Mouse (Mus musculus) heart, adult 8-10 months (tissue): Measurements from ENCODE around the gene Hoxc13. TPM values are rescaled to one million over a fixed set of nuclear protein-coding genes. Genes with fewer than 3 reads are reported as not detected.

Experiments
- DNase-seq: peaks from one replicate; pipeline ENCODE4 v3.0.0; 2022; ENCODE audit warnings: low spot score
- total RNA-seq, 4 experiments: library from RNA; stranded (reverse); gene quantifications; 2 replicates each; pipeline ENCODE4 v1.2.4; 2022

Hoxc13 gene
- total RNA-seq, result not detected

GRCm38 (mm10) chr15:102921053-102922011, at the start of gene Hoxc13:
Hoxc13 (plus strand) TSS chr15:102921103.
- no peak for DNase-seq

DNA sequence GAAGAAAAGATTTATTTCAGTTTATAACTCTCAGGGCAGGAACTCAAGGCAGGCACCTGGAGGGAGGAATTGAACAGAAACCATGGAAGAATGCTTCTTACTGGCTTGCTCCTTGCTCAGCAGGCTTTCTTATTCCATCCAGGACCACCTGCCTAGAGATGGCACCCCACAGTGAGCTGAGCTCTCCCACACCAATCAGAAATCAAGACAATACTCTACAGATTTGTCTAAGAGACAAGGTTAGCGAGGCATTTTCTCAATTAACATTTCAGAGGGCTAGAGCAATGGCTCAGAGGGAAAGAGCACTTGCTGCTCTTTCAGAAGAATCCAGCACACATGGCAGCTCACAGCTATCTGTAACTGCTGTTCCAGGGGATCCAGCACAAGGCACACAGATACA, 35.1 kb upstream of the Hoxc13 start:
- DNase-seq, result no peak

- DNase-seq, result no peak
These were observed 25.8 kb upstream of the Hoxc13 start for GRCm38 (mm10) chr15:102895115-102895514.

DNA sequence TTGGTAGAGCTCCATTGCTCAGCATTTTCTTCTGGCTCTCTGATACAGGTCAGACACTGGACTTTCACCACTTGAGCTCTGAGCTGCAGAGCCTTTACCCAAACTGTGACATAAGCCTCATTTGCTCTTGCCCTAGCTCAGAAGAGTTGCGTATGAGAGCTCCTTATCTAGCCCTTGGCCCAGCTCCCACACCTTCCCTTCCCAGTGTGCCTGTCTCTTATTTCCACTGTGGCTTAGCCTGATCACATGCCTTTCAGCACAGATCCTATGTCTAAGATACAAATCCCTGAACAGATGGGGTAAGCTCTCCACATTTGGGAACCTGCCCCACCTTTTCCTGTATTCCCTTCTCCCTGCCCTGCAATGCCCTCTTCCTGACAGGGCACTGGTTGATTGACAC, 16.0 kb upstream of the Hoxc13 start:
- DNase-seq, result no peak

GRCm38 (mm10) chr15:102909536-102909935, 11.4 kb upstream of the Hoxc13 start:
- DNase-seq, result no peak

DNA sequence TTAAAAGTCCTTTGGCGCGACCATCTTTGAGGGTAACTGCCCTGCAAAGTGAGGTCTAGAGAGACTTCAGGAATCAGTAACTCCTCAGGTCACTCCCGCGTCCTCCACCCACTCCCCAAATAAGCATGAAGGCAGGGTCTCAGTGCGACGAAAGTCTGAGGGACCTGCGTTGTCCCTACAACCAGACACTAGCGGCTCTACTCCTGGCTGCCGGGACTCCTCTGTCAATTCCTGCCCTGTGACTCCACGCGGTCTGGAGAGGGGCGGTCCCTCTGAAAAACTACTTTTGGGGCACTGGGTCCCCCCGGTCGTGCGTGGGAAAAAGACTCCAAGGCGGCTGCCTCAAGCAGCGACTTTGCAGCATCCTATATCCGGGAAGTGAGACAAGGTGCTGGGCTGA, 10.9 kb upstream of the Hoxc13 start:
- no peak for DNase-seq

DNA sequence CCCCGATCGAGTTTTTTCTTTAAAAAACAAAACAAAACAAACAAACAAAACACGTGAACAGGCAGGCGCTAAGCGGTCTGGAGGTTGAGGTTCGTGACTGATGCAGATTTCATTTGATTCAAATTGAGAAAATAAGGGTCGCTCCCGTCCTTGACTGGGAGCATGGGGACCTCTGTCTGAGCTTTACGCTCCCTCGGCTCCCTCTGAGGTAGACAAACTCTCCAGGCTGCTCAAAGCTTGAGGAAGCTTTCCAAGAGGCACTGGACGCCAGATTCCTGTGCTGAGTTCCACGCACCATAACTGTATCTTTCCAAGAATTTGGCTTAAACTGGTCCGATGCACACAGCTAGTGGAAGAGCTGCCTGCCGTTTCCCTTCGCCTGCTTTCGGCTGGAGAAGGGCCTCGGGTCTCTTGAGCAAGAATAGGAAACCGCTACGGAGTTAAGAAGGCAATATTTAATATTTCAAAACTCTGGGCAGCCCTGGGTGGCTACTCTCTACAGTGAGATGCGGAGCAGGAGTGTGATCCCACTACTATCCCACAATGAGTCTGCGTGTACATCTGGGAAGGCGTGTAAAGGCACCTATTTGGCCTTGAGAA, 10.3 kb upstream of the Hoxc13 start:
- DNase-seq, result no peak

- DNase-seq, result no peak
These were observed 7.8 kb upstream of the Hoxc13 start for GRCm38 (mm10) chr15:102913038-102913585.

DNA sequence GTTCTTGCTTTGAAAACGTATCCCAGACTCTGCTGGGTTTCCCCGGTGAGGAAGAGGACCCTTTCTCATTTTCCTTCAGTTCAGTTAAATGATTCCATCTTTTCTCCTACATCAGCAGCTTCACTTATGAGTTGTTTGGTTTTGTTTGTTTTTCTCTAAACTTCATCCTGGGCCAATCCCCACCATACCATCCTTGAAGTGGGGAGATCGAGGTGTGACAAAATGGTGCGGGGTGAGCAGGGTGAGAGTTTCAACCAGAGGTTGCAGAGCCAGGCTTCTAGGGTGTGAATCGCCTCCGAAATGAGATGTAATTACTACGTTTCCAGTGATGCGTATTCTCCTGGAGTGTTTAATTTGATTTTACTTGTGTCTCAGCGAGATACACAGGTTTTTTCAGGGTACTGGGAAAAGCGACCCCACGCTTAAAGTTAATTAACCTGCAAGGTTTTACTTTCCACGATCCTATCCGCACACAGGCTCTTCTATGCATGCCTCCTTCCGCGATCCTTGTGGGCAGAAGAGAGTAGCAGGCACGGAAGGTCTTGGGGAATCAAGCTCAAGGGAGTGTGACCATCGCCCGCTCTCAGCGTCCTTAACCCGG, 2.8 kb upstream of the Hoxc13 start:
- no peak for DNase-seq

DNA sequence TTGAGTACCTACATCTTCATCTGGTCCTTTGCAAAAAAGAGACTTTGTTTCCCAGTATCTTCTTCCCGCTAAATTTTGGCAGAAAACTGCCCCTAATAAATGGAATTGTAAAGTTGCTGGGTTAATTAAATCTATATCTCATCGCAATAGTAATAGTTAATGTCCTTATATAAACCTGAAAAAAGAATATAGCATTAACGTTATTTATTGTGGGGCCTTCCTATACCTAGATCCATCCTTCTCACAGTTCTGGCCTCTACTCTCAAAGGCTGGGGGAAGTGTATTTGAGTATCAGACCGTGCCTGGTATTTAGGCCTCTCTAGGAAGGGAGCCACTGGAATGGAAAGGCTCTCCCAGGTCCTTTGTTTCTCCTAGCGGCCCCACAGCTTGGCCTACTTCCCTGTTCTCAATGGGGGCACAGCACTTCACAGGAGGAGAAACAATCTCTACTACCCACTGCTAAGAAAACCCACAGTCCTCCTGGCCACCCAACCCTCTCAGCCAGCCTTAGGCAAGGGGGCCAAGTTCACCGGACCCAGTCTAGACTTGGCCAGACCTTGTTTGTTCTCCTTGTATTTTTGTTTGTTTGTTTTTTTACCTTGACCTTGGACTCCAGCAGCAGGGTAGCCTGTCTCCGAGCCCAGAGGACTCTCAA, 2.2 kb upstream of the Hoxc13 start:
- DNase-seq, result no peak

GRCm38 (mm10) chr15:102919336-102920180, 1.3 kb upstream of the Hoxc13 start:
- no peak for DNase-seq

DNA sequence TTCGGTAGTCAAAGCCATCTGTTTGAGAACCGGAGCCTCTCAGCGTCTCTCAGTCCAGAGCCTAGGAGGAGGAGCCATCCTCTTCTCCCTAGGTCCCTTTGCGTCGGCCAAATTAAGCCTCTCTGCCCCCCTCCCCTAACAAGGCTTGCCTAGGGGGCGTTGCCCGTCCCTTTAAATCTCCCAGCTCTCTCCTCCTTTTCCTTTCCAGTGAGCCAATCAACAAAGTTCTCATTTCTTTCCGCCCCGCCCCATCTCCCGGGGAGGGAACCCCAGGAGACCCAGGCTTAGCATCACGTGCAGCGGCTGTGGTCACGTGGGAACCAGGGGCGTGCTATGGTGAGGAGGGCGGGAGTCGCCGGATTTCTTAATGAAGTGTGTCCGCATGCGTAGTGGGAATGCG, 284 bp upstream of the Hoxc13 start:
- peak; percentile 30 for DNase-seq

DNA sequence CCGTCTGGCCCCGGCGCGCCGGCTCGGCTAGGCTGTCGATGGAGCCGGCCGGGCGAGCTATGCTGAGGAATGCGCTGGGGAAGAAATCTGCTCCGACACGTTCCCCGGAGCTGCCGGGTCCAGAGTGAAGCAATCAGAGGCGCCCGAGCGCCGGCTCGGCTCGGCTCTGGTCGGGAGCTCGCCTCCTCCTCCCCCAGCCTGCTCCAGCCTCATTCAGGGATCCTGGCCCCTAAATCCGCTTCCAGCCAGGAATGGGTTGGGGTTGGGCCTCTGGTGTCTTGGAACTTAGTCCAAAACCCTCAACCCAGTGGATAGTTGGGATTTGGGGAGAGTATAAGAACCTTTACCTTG, 1.1 kb downstream of the Hoxc13 start:
- no peak for DNase-seq

- DNase-seq, result no peak
These were observed 2.0 kb downstream of the Hoxc13 start for GRCm38 (mm10) chr15:102922636-102923500.

DNA sequence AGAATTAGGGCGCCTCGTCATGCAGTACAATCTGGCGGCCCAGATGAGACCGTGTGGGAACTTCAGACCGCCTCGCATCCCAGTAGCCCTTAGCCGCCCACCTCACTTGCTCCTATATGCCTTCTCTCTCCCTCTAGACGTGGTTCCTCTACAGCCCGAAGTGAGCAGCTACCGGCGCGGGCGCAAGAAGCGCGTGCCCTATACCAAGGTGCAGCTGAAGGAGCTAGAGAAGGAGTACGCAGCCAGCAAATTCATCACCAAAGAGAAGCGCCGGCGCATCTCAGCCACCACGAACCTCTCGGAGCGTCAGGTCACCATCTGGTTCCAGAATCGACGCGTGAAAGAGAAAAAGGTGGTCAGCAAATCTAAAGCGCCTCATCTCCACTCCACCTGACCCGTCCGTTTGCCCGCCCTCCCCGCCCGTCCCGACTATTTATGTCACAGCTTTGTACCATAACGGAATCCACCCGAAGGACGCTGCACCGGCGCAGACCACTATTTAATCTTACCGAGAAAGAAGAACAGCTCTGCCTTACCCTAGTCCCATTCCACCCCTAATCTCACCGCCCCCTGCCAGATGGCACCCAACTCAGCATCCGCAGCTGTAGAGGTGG, 6.2 kb downstream of the Hoxc13 start:
- DNase-seq, result no peak

- no peak for DNase-seq
These were observed 10.9 kb downstream of the Hoxc13 start for GRCm38 (mm10) chr15:102931706-102932358.

DNA sequence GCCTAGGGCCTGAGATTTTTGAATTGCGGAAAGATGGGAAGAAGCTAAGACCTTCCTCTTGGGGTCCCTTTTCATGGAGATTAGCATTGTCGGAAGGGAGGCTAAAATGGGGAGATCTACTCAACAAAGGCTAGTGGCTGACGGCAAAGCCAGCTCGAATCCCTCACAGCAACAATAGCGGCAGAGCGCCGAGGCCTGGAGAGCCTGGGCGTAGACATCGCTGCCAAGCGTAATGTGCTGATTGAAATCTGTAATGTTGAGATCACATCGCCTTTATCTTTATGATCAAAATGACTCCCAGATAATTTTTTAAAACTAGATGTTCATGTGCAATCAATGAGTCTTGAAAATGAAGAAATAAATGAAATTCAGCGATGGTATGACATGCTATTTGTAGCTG, 13.5 kb downstream of the Hoxc13 start:
- DNase-seq, result no peak

DNA sequence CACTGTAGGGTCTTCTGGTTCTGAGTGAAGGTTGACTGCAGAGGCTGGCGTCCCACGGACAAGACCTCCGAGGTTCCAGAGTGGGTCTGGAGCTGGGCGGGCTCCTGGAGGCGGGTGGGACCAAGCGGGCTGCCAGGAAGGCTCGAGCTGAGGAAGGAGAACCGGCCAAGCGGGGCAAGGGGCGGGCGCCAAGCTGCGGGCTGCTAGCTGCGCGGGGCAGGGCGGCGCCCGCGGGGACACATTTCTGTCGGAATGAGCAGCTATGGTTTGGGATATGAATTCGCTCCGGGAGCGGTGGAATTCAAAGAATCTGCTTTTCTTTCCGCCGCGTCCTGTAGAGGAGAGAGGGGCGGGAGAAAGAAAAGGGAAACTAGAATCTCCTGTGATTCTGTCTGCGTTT, 14.0 kb downstream of the Hoxc13 start:
- DNase-seq, result no peak
